Mouse (Mus musculus): Measurements from ENCODE around the gene Foxd4.

DNA sequence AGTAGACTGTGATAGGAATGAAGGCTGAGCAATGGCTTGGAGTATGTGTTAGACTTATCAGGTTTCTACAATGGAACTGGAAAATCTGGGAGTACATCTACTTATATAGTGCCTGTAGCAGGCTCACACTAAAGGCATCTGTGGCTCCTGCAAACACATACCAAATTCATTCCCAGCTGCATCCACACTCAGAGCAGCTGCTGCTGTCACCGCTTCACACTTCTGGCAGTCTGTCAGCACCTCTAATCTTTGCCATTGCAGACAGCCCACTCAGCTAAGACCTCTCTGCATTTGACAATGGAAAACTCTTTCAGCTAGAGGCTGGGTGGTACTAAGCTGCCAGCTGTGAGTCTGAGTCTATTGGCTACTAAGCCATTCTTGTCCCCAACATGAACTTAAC, 36.1 kb upstream of the Foxd4 start:
- TF ChIP-seq GATA1 (IDR thresholded peaks at IDR 0.05; ENCODE audit: low read length) (no peak), TAL1 (IDR thresholded peaks at IDR 0.05; ENCODE audit: low read length) (no peak)

Data from erythroblast, embryonic 14.5 days (primary cell).